Mouse (Mus musculus): ENCODE results near the gene Ampd1. TPM values are rescaled to one million over a fixed set of nuclear protein-coding genes. Genes with fewer than 3 reads are reported as not detected.

Ampd1 gene
- polyA plus RNA-seq, 1 experiment from 2014 or later = not detected

- H3K27me3 ChIP-seq (replicated peaks; ENCODE audit: low read depth, poor library complexity, severe bottlenecking) = no peaks in the 10 kb centered on the region
- WGBS = 52% methylated on average over 11 of the region's 11 CpGs
- no peaks in the 10 kb centered on the region for H3K9me3 ChIP-seq
- H3K27ac ChIP-seq (replicated peaks) = no peak overlapping the region
- no peak for DNase-seq (ENCODE audit: low spot score)
- no peaks in the 10 kb centered on the region for H3K36me3 ChIP-seq (replicated peaks)
- peaks cover 7% of the 10 kb centered on the region; the same call in 1 of the 2 replicates for H3K4me1 ChIP-seq
- no peak overlapping the region for H3K4me3 ChIP-seq
Measured at GRCm38 (mm10) chr3:103081051-103081450, 7.2 kb downstream of the Ampd1 start.

- Histone ChIP-seq H3K27ac (replicated peaks) (no peak overlapping the region), H3K27me3 (replicated peaks; ENCODE audit: low read depth, poor library complexity, severe bottlenecking) (no peaks in the 10 kb centered on the region), H3K9me3 (no peaks in the 10 kb centered on the region), H3K4me1 (peaks cover 7% of the 10 kb centered on the region; the same call in 1 of the 2 replicates), H3K4me3 (no peak overlapping the region), H3K36me3 (replicated peaks) (no peaks in the 10 kb centered on the region)
- WGBS = 86% methylated on average over 17 of the region's 17 CpGs
- no peak for DNase-seq (ENCODE audit: low spot score)
Measured at GRCm38 (mm10) chr3:103081861-103082453, 8.1 kb downstream of the Ampd1 start.

GRCm38 (mm10) chr3:103082761-103083160 is 8.9 kb downstream of the Ampd1 start:
- no peak for DNase-seq (ENCODE audit: low spot score)
- H3K4me1 ChIP-seq = peaks cover 7% of the 10 kb centered on the region; the same call in 1 of the 2 replicates
- no peaks in the 10 kb centered on the region for H3K27me3 ChIP-seq (replicated peaks; ENCODE audit: low read depth, poor library complexity, severe bottlenecking)
- H3K27ac ChIP-seq (replicated peaks) = no peak overlapping the region
- WGBS = 86% methylated on average over 5 of the region's 5 CpGs
- no peaks in the 10 kb centered on the region for H3K9me3 ChIP-seq
- no peaks in the 10 kb centered on the region for H3K36me3 ChIP-seq (replicated peaks)
- no peak overlapping the region for H3K4me3 ChIP-seq

DNA sequence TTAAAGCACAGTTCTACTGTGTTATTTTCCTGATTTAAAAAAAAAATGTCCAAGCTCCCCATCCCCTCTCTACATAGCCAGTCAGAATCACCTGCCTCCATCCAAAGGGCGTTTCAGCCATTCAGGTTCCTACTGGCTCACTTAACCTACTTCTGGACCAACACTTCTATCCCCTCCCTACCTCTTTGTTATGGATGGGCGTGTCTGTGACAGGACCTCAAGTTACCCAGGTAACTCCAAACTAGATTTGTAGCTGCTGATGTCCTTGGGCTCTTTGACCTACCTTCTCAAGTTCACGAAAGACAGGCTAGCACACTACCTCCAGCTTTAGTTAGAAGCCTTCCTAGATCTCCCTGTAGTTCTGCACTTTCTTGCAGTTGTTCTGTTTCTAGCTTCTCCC is 12.2 kb downstream of the Ampd1 start:
- DNase-seq (ENCODE audit: low spot score) = no peak
- H3K4me3 ChIP-seq = no peak overlapping the region
- WGBS = 74% methylated on average over 3 of the region's 3 CpGs
- no peak overlapping the region for H3K27ac ChIP-seq (replicated peaks)
- no peaks in the 10 kb centered on the region for H3K36me3 ChIP-seq (replicated peaks)
- H3K9me3 ChIP-seq = no peaks in the 10 kb centered on the region
- peaks cover 6% of the 10 kb centered on the region; the same call in 1 of the 2 replicates for H3K4me1 ChIP-seq
- no peaks in the 10 kb centered on the region for H3K27me3 ChIP-seq (replicated peaks; ENCODE audit: low read depth, poor library complexity, severe bottlenecking)

- Histone ChIP-seq H3K27ac (replicated peaks) (no peak overlapping the region), H3K4me3 (no peak overlapping the region), H3K36me3 (replicated peaks) (no peaks in the 10 kb centered on the region), H3K27me3 (replicated peaks; ENCODE audit: low read depth, poor library complexity, severe bottlenecking) (no peaks in the 10 kb centered on the region), H3K4me1 (no peaks in the 10 kb centered on the region), H3K9me3 (no peaks in the 10 kb centered on the region)
- DNase-seq (ENCODE audit: low spot score) = no peak
- WGBS = 97% methylated on average over 2 of the region's 2 CpGs
Measured at GRCm38 (mm10) chr3:103091753-103092152, 17.9 kb downstream of the Ampd1 start.

DNA sequence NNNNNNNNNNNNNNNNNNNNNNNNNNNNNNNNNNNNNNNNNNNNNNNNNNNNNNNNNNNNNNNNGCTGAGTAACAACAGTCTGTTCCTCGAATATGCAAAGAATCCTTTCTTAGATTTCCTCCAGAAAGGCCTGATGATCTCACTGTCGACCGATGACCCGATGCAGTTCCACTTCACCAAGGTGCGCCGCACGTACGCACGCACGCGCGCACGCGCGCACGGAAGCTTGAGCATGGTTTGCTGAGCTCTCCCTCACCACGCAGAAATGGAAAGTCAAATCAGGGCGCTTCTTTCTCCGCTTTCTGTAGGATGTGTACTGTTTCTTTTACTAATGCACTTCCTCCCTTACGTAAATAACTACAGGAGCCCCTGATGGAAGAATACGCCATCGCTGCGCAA is 24.8 kb downstream of the Ampd1 start:
- DNase-seq (ENCODE audit: low spot score) = no peak
- peaks cover 29% of the 10 kb centered on the region for H3K27me3 ChIP-seq (replicated peaks; ENCODE audit: low read depth, poor library complexity, severe bottlenecking)
- H3K9me3 ChIP-seq = no peaks in the 10 kb centered on the region
- H3K36me3 ChIP-seq (replicated peaks) = no peaks in the 10 kb centered on the region
- H3K4me1 ChIP-seq = peaks cover 12% of the 10 kb centered on the region
- no peak overlapping the region for H3K27ac ChIP-seq (replicated peaks)
- no peak overlapping the region for H3K4me3 ChIP-seq
- WGBS = 76% methylated on average over 23 of the region's 23 CpGs

DNA sequence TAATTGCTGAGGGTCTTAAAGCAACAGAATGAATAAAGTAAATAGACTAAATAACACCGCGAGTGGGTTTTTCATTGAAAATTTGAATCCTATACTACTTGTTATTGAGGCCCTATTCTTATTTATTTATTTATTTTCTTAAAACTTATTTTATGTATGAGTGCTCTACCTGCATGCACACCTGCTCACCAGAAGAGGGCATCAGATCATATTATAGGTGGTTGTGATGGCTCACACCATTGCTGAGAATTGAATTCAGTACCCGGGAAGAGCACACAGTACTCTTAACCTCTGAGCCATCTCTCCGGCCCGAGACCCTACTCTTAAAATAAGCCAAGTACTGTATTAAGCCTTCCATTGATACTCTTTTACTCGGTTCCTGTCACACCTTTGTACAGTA is 25.9 kb downstream of the Ampd1 start:
- no peaks in the 10 kb centered on the region for H3K9me3 ChIP-seq
- H3K4me3 ChIP-seq = no peak overlapping the region
- peaks cover 12% of the 10 kb centered on the region for H3K4me1 ChIP-seq
- no peaks in the 10 kb centered on the region for H3K36me3 ChIP-seq (replicated peaks)
- no peak overlapping the region for H3K27ac ChIP-seq (replicated peaks)
- 82% methylated on average over 6 of the region's 6 CpGs for WGBS
- peaks cover 39% of the 10 kb centered on the region for H3K27me3 ChIP-seq (replicated peaks; ENCODE audit: low read depth, poor library complexity, severe bottlenecking)
- no peak for DNase-seq (ENCODE audit: low spot score)

GRCm38 (mm10) chr3:103100735-103101134 is 26.9 kb downstream of the Ampd1 start:
- Histone ChIP-seq H3K27me3 (replicated peaks; ENCODE audit: low read depth, poor library complexity, severe bottlenecking) (peaks cover 42% of the 10 kb centered on the region), H3K4me3 (no peak overlapping the region), H3K4me1 (peaks cover 12% of the 10 kb centered on the region), H3K36me3 (replicated peaks) (no peaks in the 10 kb centered on the region), H3K9me3 (no peaks in the 10 kb centered on the region), H3K27ac (replicated peaks) (no peak overlapping the region)
- WGBS = 61% methylated on average over 2 of the region's 2 CpGs
- DNase-seq (ENCODE audit: low spot score) = no peak

- DNase-seq (ENCODE audit: low spot score) = no peak
- peaks cover 42% of the 10 kb centered on the region for H3K27me3 ChIP-seq (replicated peaks; ENCODE audit: low read depth, poor library complexity, severe bottlenecking)
- H3K27ac ChIP-seq (replicated peaks) = no peak overlapping the region
- H3K9me3 ChIP-seq = no peaks in the 10 kb centered on the region
- H3K4me3 ChIP-seq = no peak overlapping the region
- peaks cover 12% of the 10 kb centered on the region for H3K4me1 ChIP-seq
- WGBS = 69% methylated on average over 5 of the region's 5 CpGs
- H3K36me3 ChIP-seq (replicated peaks) = no peaks in the 10 kb centered on the region
Measured at GRCm38 (mm10) chr3:103101194-103101593, 27.4 kb downstream of the Ampd1 start.

- Histone ChIP-seq H3K27ac (replicated peaks) (peak overlapping the region; percentile 79), H3K36me3 (replicated peaks) (no peaks in the 10 kb centered on the region), H3K9me3 (no peaks in the 10 kb centered on the region), H3K27me3 (replicated peaks; ENCODE audit: low read depth, poor library complexity, severe bottlenecking) (peaks cover 42% of the 10 kb centered on the region), H3K4me3 (peak overlapping the region; percentile 77), H3K4me1 (peaks cover 12% of the 10 kb centered on the region)
- 2% methylated on average over 14 of the region's 14 CpGs for WGBS
- no peak for DNase-seq (ENCODE audit: low spot score)
Measured at GRCm38 (mm10) chr3:103101909-103102308, 28.1 kb downstream of the Ampd1 start.

DNA sequence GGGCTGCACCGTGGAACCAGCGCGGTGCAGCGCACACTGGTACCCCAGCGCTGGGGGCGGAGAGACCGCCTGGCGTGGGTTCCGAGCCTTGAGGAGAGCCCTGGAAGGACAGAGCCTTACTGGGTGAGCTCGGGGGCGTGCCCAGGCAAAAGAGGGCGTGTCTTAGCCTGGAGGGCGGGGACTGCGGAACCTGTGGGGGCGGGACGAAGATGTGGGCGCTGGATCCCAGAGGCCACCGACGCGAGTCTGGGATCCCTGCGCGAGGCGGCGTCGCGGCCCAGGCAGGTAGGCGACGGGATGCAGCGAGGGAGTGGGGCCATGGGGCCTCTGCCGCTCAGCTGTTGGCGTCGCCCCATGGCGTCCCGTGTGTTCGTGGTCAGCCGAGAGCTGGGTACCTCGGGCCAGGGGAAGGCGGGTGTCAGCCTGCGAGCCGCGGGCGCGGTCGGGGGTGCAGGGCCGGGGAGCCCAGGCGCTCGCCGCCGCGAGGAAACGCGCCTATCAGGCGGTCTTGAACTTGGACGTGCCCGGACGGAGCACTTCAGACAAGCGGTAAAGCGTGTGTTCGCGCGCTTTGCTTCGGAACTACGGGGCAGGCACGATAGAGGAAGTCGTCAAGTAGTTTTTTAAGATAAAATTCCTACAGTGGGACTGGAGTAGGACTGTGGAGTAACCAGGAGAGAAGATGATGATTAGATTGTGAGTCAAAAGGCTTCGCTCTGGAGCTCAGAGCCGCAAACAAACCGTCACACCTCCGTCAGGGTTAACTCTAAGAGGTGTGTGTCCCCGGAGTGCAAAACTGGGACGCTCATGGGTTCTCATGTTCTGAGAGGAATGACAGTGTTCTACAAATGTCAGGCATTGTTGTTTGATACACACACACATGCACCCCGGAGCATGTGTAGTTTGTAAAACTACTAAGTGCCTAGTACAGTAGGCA is 28.9 kb downstream of the Ampd1 start, which contains the start of gene Dennd2c:
Gene Dennd2c (plus strand): TSS at position 151 of the 937 bp plus-strand sequence.
- no peaks in the 10 kb centered on the region for H3K9me3 ChIP-seq
- 1% methylated on average over 72 of the region's 72 CpGs for WGBS
- DNase-seq (ENCODE audit: low spot score) = peak; percentile 94
- no peaks in the 10 kb centered on the region for H3K36me3 ChIP-seq (replicated peaks)
- H3K27ac ChIP-seq (replicated peaks) = peak within 1 kb of the TSS; percentile 79
- H3K4me3 ChIP-seq = peak within 1 kb of the TSS; percentile 77
- H3K4me1 ChIP-seq = peaks cover 12% of the 10 kb centered on the region
- peaks cover 42% of the 10 kb centered on the region for H3K27me3 ChIP-seq (replicated peaks; ENCODE audit: low read depth, poor library complexity, severe bottlenecking)

GRCm38 (mm10) chr3:103107565-103108240 is 33.9 kb downstream of the Ampd1 start:
- Histone ChIP-seq H3K27me3 (replicated peaks; ENCODE audit: low read depth, poor library complexity, severe bottlenecking) (peaks cover 23% of the 10 kb centered on the region), H3K36me3 (replicated peaks) (no peaks in the 10 kb centered on the region), H3K4me3 (no peak overlapping the region), H3K27ac (replicated peaks) (no peak overlapping the region), H3K4me1 (peaks cover under 1% of the 10 kb centered on the region), H3K9me3 (no peaks in the 10 kb centered on the region)
- WGBS = 82% methylated on average over 7 of the region's 7 CpGs
- no peak for DNase-seq (ENCODE audit: low spot score)

Measured in embryonic facial prominence, embryonic 10.5 days (tissue).